Mouse (Mus musculus): ENCODE measurements around the gene Gm48551. TPM values are rescaled to one million over a fixed set of nuclear protein-coding genes. Genes with fewer than 3 reads are reported as not detected.

Gene Gm48551
- total RNA-seq (2021): 1 to 10 TPM; 3.7 to 4.4 TPM

GRCm38 (mm10) chr10:81383802-81384604, at the start of gene Gm48551, which contains the start of gene Dohh:
Gene Gm48551, plus strand, starts transcription at chr10:81384466.
Gene Dohh, plus strand, starts transcription at chr10:81384428.
- intact Hi-C loops (cut with DNase I): no loop called here

GRCm38 (mm10) chr10:81335393-81336340, 48.6 kb upstream of the Gm48551 start:
- intact Hi-C loops (cut with DNase I): no loop called here
- peak; percentile 68 for DNase-seq

More at GRCm38 (mm10) chr10:81383802-81384604, at the start of gene Gm48551, which contains the start of gene Dohh:
- DNase-seq: peak; percentile 100

GRCm38 (mm10) chr10:81336558-81336957, 47.7 kb upstream of the Gm48551 start:
- intact Hi-C loops (cut with DNase I): no loop called here
- DNase-seq: no peak

- no peak for DNase-seq
- intact Hi-C loops (cut with DNase I): loop anchor here (10.0 kb wide), 1 partner anchor 146 kb away; no protein-coding TSS in a partner anchor
Measured at GRCm38 (mm10) chr10:81340551-81341332, 43.5 kb upstream of the Gm48551 start.

GRCm38 (mm10) chr10:81341333-81341949, 42.8 kb upstream of the Gm48551 start:
- intact Hi-C loops (cut with DNase I): loop anchor here (10.0 kb wide), 1 partner anchor 147 kb away; no protein-coding TSS in a partner anchor
- peak; percentile 76 for DNase-seq

- intact Hi-C loops (cut with DNase I): loop anchor here (10.0 kb wide), 1 partner anchor 148 kb away; no protein-coding TSS in a partner anchor
- DNase-seq: no peak
Measured at GRCm38 (mm10) chr10:81342686-81343505, 41.4 kb upstream of the Gm48551 start, which contains the start of gene Gipc3. Gene Gipc3, minus strand, starts transcription at chr10:81343266.

- no peak for DNase-seq
- intact Hi-C loops (cut with DNase I): loop anchor here (10.0 kb wide), 1 partner anchor 150 kb away; no protein-coding TSS in a partner anchor
Measured at GRCm38 (mm10) chr10:81344421-81345161, 39.7 kb upstream of the Gm48551 start.

GRCm38 (mm10) chr10:81345162-81345534, 39.1 kb upstream of the Gm48551 start:
- intact Hi-C loops (cut with DNase I): loop anchor here (10.0 kb wide), 1 partner anchor 150 kb away; no protein-coding TSS in a partner anchor
- DNase-seq: no peak

GRCm38 (mm10) chr10:81346453-81347067, 37.7 kb upstream of the Gm48551 start:
- DNase-seq: peak; percentile 53
- intact Hi-C loops (cut with DNase I): loop anchor here (10.0 kb wide), 1 partner anchor 152 kb away; no protein-coding TSS in a partner anchor

GRCm38 (mm10) chr10:81349146-81349545, 35.1 kb upstream of the Gm48551 start:
- intact Hi-C loops (cut with DNase I): loop anchor here (10.0 kb wide), 1 partner anchor 154 kb away; no protein-coding TSS in a partner anchor
- no peak for DNase-seq

GRCm38 (mm10) chr10:81349961-81350350, 34.3 kb upstream of the Gm48551 start:
- intact Hi-C loops (cut with DNase I): loop anchor here (5.0 to 10.0 kb wide), 2 partner anchors 63 to 155 kb away; no protein-coding TSS in a partner anchor
- DNase-seq: no peak

GRCm38 (mm10) chr10:81350351-81351063, 33.8 kb upstream of the Gm48551 start, which contains the start of gene Hmg20b:
Gene Hmg20b, minus strand, starts transcription at chr10:81350480.
- intact Hi-C loops (cut with DNase I): loop anchor here (5.0 kb wide), 1 partner anchor 63 kb away; no protein-coding TSS in a partner anchor
- peak; percentile 100 for DNase-seq

GRCm38 (mm10) chr10:81351678-81352291, 32.5 kb upstream of the Gm48551 start:
- no peak for DNase-seq
- intact Hi-C loops (cut with DNase I): loop anchor here (5.0 kb wide), 1 partner anchor 64 kb away; no protein-coding TSS in a partner anchor

- intact Hi-C loops (cut with DNase I): loop anchor here (5.0 kb wide), 1 partner anchor 68 kb away; no protein-coding TSS in a partner anchor
- no peak for DNase-seq
Measured at GRCm38 (mm10) chr10:81354738-81355477, 29.4 kb upstream of the Gm48551 start.

GRCm38 (mm10) chr10:81355533-81355932, 28.7 kb upstream of the Gm48551 start:
- intact Hi-C loops (cut with DNase I): no loop called here
- no peak for DNase-seq

Measured in left cerebral cortex, postnatal 4 days (tissue).